Mouse (Mus musculus): Measurements from ENCODE around the gene Acsl1. TPM values are rescaled to one million over a fixed set of nuclear protein-coding genes. Genes with fewer than 3 reads are reported as not detected.

Gene Acsl1
- polyA plus RNA-seq, 1 experiment = 45.2 TPM

DNA sequence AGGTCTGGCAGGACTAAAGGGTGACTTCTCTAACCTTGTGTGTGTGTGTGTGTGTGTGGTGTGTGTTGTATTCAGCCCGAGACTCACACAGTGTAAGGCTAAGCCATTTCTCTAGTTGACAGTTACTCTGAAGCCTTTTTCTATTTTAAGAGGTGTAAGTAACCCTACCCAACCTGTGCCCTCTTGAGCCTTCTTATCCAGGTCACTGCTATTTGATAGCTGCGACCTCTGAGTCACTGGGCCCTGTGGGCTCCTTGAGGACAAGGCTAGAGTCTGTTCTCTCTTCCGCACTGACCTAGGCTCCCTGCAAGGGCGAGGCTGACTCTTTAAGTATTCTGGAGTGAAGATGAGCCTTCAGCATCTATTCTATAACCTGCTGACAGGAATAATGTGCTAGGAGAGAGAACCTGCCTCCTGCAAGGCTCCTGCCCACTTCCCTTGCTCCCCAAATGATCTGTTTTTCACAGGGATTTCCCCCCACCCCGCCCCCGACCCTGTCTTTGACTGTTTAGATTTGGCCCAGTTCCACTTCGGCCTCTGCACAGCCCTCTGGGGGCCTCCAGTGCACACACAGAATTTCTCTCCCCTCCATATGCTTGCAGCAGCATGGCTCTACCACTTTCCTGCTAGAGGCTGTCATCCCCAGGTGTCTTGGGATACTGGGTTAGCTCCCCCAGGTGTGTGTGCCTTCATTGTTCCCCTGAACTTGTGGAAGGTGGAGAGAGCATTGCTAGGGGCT is 9.1 kb downstream of the Acsl1 start:
- no peak for TF ChIP-seq CTCF (IDR thresholded peaks at IDR 0.05; ENCODE audit: control insufficient read depth, insufficient read depth, low read length)
- TF ChIP-seq POLR2A (IDR thresholded peaks at IDR 0.05; ENCODE audit: borderline replicate concordance, control insufficient read depth, low read depth, low read length) = no peak
- 49% methylated on average over 7 of the region's 7 CpGs for WGBS
- Histone ChIP-seq H3K4me1 (ENCODE audit: control insufficient read depth, insufficient read depth, low read length) (peaks cover 21% of the 10 kb centered on the region), H3K4me3 (replicated peaks; ENCODE audit: control insufficient read depth, low read depth, low read length) (no peak overlapping the region), H3K27ac (ENCODE audit: control insufficient read depth, insufficient read depth, low read depth, low read length, poor library complexity) (peak overlapping the region; percentile 47)

DNA sequence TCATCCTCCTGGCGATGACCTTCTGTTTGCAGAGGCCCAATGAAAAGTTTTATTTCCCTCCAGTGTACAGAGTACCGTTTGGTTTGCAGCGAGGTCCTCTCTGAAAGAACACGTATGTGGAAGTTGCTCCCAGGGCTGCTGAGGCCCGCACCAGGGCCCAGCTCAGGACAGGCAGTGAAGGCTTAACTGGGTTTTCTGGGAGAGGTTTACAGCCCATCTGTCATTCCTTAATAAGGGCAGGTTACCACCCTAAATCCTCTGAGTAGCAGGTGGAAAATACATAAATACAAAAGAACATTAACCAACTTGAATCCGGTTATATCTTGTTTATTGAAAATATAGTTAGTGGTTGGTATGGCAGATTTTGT is 9.7 kb downstream of the Acsl1 start:
- Histone ChIP-seq H3K4me3 (replicated peaks; ENCODE audit: control insufficient read depth, low read depth, low read length) (no peak overlapping the region), H3K27ac (ENCODE audit: control insufficient read depth, insufficient read depth, low read depth, low read length, poor library complexity) (peak overlapping the region; percentile 26), H3K4me1 (ENCODE audit: control insufficient read depth, insufficient read depth, low read length) (peaks cover 22% of the 10 kb centered on the region)
- WGBS = 39% methylated on average over 6 of the region's 6 CpGs
- TF ChIP-seq POLR2A (IDR thresholded peaks at IDR 0.05; ENCODE audit: borderline replicate concordance, control insufficient read depth, low read depth, low read length) (no peak), CTCF (IDR thresholded peaks at IDR 0.05; ENCODE audit: control insufficient read depth, insufficient read depth, low read length) (no peak)

DNA sequence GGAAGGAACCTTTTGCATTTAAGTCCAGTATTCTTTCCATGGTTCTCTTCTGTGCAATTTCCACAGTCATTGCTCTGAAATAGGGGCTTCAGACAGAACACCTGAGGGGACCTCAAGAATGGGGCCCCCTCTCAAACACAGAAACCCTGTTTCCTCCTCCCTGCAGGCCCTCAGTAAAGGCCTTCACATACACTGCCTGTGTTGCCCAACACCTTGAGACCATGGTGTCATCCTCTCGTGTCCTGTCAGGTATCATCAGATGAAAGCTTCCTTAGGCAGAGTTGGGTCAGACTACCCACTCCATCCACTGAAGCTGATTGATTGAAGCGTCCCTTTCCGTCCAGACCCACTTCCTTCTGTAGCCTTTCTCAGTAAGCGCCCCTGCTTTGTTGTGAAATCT is 11.9 kb downstream of the Acsl1 start:
- Histone ChIP-seq H3K27ac (ENCODE audit: control insufficient read depth, insufficient read depth, low read depth, low read length, poor library complexity) (no peak overlapping the region), H3K4me3 (replicated peaks; ENCODE audit: control insufficient read depth, low read depth, low read length) (no peak overlapping the region), H3K4me1 (ENCODE audit: control insufficient read depth, insufficient read depth, low read length) (peaks cover 13% of the 10 kb centered on the region; the same call in 1 of the 2 replicates)
- TF ChIP-seq CTCF (IDR thresholded peaks at IDR 0.05; ENCODE audit: control insufficient read depth, insufficient read depth, low read length) (no peak), POLR2A (IDR thresholded peaks at IDR 0.05; ENCODE audit: borderline replicate concordance, control insufficient read depth, low read depth, low read length) (no peak)
- 45% methylated on average over 4 of the region's 4 CpGs for WGBS

GRCm38 (mm10) chr8:46483247-46483646 is 12.4 kb downstream of the Acsl1 start:
- H3K27ac ChIP-seq (ENCODE audit: control insufficient read depth, insufficient read depth, low read depth, low read length, poor library complexity) = peak overlapping the region; percentile 70
- H3K4me3 ChIP-seq (replicated peaks; ENCODE audit: control insufficient read depth, low read depth, low read length) = no peak overlapping the region
- 79% methylated on average over 4 of the region's 4 CpGs for WGBS
- H3K4me1 ChIP-seq (ENCODE audit: control insufficient read depth, insufficient read depth, low read length) = peaks cover 13% of the 10 kb centered on the region; the same call in 1 of the 2 replicates
- TF ChIP-seq CTCF (IDR thresholded peaks at IDR 0.05; ENCODE audit: control insufficient read depth, insufficient read depth, low read length) (no peak), POLR2A (IDR thresholded peaks at IDR 0.05; ENCODE audit: borderline replicate concordance, control insufficient read depth, low read depth, low read length) (no peak)

GRCm38 (mm10) chr8:46484077-46484476 is 13.2 kb downstream of the Acsl1 start:
- 58% methylated on average over 4 of the region's 4 CpGs for WGBS
- TF ChIP-seq POLR2A (IDR thresholded peaks at IDR 0.05; ENCODE audit: borderline replicate concordance, control insufficient read depth, low read depth, low read length) = no peak
- no peak for TF ChIP-seq CTCF (IDR thresholded peaks at IDR 0.05; ENCODE audit: control insufficient read depth, insufficient read depth, low read length)
- H3K27ac ChIP-seq (ENCODE audit: control insufficient read depth, insufficient read depth, low read depth, low read length, poor library complexity) = peak overlapping the region; percentile 70; the same call in 1 of the 2 replicates

GRCm38 (mm10) chr8:46484931-46485463 is 14.2 kb downstream of the Acsl1 start:
- no peak overlapping the region for H3K4me3 ChIP-seq (replicated peaks; ENCODE audit: control insufficient read depth, low read depth, low read length)
- WGBS = 57% methylated on average over 8 of the region's 8 CpGs
- TF ChIP-seq POLR2A (IDR thresholded peaks at IDR 0.05; ENCODE audit: borderline replicate concordance, control insufficient read depth, low read depth, low read length) (no peak), CTCF (IDR thresholded peaks at IDR 0.05; ENCODE audit: control insufficient read depth, insufficient read depth, low read length) (no peak)
- H3K4me1 ChIP-seq (ENCODE audit: control insufficient read depth, insufficient read depth, low read length) = peaks cover 11% of the 10 kb centered on the region; the same call in 1 of the 2 replicates
- peak overlapping the region; percentile 70; the same call in 1 of the 2 replicates for H3K27ac ChIP-seq (ENCODE audit: control insufficient read depth, insufficient read depth, low read depth, low read length, poor library complexity)

More at GRCm38 (mm10) chr8:46484077-46484476, 13.2 kb downstream of the Acsl1 start:
- peaks cover 11% of the 10 kb centered on the region; the same call in 1 of the 2 replicates for H3K4me1 ChIP-seq (ENCODE audit: control insufficient read depth, insufficient read depth, low read length)
- H3K4me3 ChIP-seq (replicated peaks; ENCODE audit: control insufficient read depth, low read depth, low read length) = no peak overlapping the region

GRCm38 (mm10) chr8:46488085-46488561 is 17.3 kb downstream of the Acsl1 start:
- Histone ChIP-seq H3K4me3 (replicated peaks; ENCODE audit: control insufficient read depth, low read depth, low read length) (no peak overlapping the region), H3K27ac (ENCODE audit: control insufficient read depth, insufficient read depth, low read depth, low read length, poor library complexity) (no peak overlapping the region), H3K4me1 (ENCODE audit: control insufficient read depth, insufficient read depth, low read length) (peaks cover 10% of the 10 kb centered on the region; the same call in 1 of the 2 replicates)
- no peak for TF ChIP-seq CTCF (IDR thresholded peaks at IDR 0.05; ENCODE audit: control insufficient read depth, insufficient read depth, low read length)
- no peak for TF ChIP-seq POLR2A (IDR thresholded peaks at IDR 0.05; ENCODE audit: borderline replicate concordance, control insufficient read depth, low read depth, low read length)
- 80% methylated on average over 7 of the region's 7 CpGs for WGBS

- no peak overlapping the region for H3K27ac ChIP-seq (ENCODE audit: control insufficient read depth, insufficient read depth, low read depth, low read length, poor library complexity)
- peaks cover 7% of the 10 kb centered on the region; the same call in 1 of the 2 replicates for H3K4me1 ChIP-seq (ENCODE audit: control insufficient read depth, insufficient read depth, low read length)
These were observed 18.4 kb downstream of the Acsl1 start for GRCm38 (mm10) chr8:46489196-46489595.

More at GRCm38 (mm10) chr8:46489196-46489595, 18.4 kb downstream of the Acsl1 start:
- no peak for TF ChIP-seq CTCF (IDR thresholded peaks at IDR 0.05; ENCODE audit: control insufficient read depth, insufficient read depth, low read length)
- no peak for TF ChIP-seq POLR2A (IDR thresholded peaks at IDR 0.05; ENCODE audit: borderline replicate concordance, control insufficient read depth, low read depth, low read length)
- WGBS = 63% methylated on average over 1 of the region's 1 CpGs
- H3K4me3 ChIP-seq (replicated peaks; ENCODE audit: control insufficient read depth, low read depth, low read length) = no peak overlapping the region

All from bone marrow, adult 2 months (tissue).